Mouse (Mus musculus): ENCODE measurements around the gene Blnk.
A peak's percentile ranks its signal among the peaks of the same experiment; 100 is the strongest.

The Blnk gene

GRCm38 (mm10) chr19:40994057-40994585 is at the start of gene Blnk:
TSS of gene Blnk (minus strand) at chr19:40994535.
- DNase-seq (ENCODE audit: low read depth, low spot score) = no peak

- DNase-seq (ENCODE audit: low read depth, low spot score) = no peak
Measured at GRCm38 (mm10) chr19:41039110-41039509, 44.8 kb upstream of the Blnk start.

DNA sequence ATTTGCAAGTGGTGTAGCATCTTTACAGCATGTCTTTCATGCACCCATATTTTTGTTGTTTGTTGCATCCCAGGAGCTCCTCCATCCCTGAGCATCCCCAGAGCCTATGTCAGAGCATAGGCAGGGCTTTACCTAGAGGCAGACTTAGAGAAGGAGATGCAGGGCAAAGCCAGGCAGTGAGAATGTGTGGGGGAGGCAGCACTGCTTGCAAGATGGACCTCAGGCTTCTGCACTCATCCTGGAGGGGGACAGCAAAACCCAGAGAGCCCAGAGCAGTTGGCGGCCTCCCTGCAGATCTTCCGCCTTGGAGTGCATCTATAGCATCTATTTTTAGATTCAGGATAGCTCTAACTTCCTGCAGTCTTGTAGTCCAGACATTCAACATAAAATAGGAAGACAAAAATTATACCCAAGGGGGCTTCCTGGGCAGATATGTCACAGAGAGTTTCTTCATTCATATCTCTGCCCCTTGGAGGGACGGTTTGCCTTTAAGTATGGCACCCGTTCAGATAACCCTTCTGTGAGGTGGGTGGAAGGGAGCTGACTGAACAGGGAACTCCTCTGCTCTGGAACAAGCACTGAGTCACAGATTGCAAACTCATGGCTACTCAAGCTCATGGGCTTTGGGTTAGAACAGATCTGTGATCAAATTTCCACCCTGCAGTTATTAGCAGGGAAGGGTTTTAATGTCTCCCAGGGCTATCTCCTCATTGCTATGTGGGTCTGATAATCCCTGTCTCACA is 41.6 kb upstream of the Blnk start:
- no peak for DNase-seq (ENCODE audit: low read depth, low spot score)

GRCm38 (mm10) chr19:41031869-41032268 is 37.5 kb upstream of the Blnk start:
- no peak for DNase-seq (ENCODE audit: low read depth, low spot score)

DNA sequence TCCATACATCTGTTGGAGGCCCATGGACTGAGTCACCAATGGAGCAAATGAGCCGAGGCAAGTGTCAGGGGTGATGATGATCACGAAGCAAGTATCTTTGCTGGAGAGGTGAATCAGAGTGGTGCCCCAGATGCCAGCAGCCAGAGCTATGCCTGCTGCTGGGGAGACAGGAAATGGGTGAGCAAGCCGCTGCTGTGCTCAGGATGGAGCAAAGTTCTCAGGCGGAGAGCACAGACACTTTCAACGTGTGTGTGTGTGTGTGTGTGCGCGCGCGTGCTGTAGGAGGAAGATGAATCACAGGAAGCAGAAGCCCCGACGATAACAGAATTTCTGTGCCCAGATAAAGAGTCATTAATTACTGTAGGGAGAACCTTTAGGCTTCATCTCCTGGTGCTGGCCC is 36.7 kb upstream of the Blnk start:
- no peak for DNase-seq (ENCODE audit: low read depth, low spot score)

- DNase-seq (ENCODE audit: low read depth, low spot score) = no peak
Measured at GRCm38 (mm10) chr19:41030161-41030560, 35.8 kb upstream of the Blnk start.

GRCm38 (mm10) chr19:41029219-41029618 is 34.9 kb upstream of the Blnk start, which contains the start of gene Dntt:
TSS of gene Dntt (plus strand) at chr19:41029275.
- DNase-seq (ENCODE audit: low read depth, low spot score) = no peak

GRCm38 (mm10) chr19:41027601-41028000 is 33.3 kb upstream of the Blnk start:
- DNase-seq (ENCODE audit: low read depth, low spot score) = no peak

- DNase-seq (ENCODE audit: low read depth, low spot score) = no peak
Measured at GRCm38 (mm10) chr19:41027024-41027423, 32.7 kb upstream of the Blnk start.

DNA sequence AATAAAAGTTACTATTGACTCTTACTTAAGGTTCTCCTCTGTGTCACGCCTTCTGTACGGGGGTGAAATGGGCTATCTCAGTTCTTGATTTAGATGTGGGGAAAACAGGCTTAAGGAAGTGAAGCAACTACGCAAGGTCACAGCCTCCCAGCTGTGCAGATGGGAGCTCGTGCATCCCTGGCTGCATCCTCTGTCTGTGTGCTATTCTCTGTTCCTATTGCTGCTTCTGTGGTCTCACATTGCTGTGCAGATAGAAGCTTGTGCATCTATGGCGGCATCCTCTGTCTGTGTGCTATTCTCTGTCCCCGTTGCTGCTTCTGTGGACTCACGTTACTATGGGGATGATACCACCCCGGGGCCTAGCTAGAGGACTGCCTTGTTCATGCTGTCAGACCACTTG is 32.2 kb upstream of the Blnk start:
- DNase-seq (ENCODE audit: low read depth, low spot score) = no peak

- no peak for DNase-seq (ENCODE audit: low read depth, low spot score)
Measured at GRCm38 (mm10) chr19:41022244-41022643, 27.9 kb upstream of the Blnk start.

DNA sequence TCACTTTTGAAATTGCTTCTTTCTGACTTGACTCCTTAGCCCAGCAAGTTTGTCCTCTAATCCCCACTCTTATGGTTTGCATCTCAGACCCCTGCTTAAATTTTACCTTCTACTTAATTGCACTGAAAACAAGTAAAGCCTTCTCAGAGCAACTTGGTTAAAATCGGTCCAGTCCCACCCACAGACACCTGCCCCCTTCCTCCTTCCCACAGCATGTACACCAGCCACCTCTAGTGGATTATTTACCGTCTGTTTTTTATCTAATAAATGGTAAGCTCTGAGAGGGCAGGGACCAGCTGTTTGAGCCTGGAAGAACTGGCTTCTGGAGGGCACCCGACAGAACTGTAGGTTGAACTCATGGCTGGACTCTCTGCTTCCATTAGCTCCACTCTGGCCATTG is 26.2 kb upstream of the Blnk start:
- DNase-seq (ENCODE audit: low read depth, low spot score) = no peak

GRCm38 (mm10) chr19:41019164-41019675 is 24.9 kb upstream of the Blnk start:
- DNase-seq (ENCODE audit: low read depth, low spot score) = no peak

DNA sequence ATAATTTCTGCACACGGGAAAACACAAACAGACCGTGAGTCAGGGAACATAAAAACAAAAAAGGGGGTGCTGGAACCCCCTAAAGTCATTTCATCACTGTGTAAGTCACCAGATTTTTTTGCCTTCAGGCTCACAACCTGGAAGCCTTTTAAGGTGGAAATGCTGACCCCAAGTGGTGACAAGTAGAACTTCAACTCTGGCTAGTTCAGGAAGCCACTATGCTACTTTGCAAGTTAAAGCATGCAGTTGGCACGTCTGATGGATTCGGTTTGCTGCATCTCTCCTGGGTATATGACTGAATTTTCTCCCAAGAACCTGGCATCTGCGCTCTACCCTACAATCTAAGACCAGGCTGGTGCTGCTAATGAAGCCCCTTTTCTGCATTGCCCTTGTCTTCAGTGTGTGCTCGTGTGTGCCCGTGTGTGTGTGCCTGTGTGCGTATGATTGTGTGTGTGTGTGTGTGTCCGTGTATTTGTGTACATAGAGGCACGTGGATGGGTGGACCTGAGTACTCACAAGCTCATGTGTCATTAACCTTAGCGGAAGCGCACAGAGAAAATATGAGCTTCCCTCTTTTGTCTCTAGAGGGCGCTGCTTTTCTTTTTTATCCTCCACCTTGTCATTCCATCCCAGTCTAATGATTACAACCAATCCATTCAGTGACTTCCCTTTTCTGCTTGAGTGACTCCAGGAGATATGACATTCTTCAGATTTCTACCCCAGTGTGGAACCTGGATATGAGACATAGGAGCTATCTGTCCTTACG is 21.8 kb upstream of the Blnk start:
- DNase-seq (ENCODE audit: low read depth, low spot score) = peak; percentile 67

- DNase-seq (ENCODE audit: low read depth, low spot score) = no peak
Measured at GRCm38 (mm10) chr19:41014003-41014402, 19.7 kb upstream of the Blnk start.

GRCm38 (mm10) chr19:41013591-41013990 is 19.3 kb upstream of the Blnk start:
- DNase-seq (ENCODE audit: low read depth, low spot score) = peak; percentile 83

DNA sequence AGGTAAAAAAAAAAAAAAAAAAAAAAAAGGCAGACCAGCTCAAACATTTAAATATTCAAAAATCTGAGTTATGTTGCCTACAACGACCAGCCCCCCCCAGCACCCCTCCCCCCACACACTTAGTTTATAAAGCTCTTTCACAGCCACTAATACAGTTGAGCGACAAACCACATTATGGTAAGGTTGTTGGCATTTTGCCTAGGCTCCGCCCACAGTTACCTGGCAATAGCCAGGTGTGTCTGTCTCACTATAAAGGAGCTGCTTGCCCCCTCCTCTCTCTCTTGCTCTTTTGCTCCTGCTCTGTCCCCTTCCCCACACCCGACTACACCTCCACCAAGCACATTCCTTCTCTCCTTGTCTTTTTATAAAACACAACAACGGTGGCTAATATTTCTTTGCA is 17.3 kb upstream of the Blnk start:
- no peak for DNase-seq (ENCODE audit: low read depth, low spot score)

DNA sequence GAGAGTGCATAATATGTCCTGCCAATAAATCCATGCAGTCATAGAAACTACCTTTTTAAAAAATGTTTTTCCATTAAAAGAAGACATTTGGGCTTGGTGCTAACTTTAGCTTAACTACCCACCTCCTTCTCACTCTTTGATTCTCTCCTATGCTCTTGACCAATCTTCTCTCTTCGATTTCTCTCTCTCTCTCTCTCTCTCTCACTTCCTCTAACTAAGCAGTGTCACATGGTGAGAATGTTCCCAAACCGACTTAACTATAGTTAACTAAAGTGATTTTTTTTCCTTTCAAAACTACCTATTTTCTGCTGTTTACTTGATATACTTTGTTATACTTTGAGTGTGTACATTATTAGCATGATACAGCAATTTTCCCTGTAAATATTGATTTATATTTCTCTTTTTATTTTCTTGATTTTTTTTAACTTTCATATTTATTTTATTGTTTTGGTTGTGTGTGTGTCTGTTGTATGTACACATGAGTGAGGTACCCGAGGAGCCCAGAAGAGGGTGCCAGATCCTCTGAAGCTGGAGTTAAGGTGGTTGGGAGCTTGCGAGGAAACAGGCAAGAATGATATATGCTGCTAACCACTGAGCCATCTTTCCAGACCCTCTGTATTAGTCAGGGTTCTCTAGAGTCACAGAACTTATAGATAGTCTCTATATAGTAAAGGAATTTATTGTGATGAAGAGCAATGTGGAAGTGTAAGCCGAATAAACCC is 14.5 kb upstream of the Blnk start:
- DNase-seq (ENCODE audit: low read depth, low spot score) = no peak

DNA sequence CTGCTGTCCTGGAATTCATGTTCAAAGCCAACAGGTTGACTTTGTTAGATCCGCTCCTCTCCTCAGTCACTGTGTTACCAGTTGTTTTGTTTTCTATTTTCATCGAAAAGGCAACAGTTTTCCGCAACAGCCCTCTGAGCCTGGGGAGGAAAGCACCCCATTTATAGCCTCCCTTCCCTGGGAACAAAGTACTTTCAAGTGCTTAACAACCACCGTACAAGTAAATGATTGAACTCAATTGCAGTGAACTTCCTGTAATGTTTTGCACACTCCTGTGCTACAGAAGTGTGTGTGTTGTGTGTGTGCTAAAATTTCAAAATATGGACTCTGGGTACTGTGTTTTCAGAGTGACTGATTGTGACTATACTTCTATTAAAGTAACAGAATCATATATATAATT is 13.4 kb upstream of the Blnk start:
- DNase-seq (ENCODE audit: low read depth, low spot score) = no peak

DNA sequence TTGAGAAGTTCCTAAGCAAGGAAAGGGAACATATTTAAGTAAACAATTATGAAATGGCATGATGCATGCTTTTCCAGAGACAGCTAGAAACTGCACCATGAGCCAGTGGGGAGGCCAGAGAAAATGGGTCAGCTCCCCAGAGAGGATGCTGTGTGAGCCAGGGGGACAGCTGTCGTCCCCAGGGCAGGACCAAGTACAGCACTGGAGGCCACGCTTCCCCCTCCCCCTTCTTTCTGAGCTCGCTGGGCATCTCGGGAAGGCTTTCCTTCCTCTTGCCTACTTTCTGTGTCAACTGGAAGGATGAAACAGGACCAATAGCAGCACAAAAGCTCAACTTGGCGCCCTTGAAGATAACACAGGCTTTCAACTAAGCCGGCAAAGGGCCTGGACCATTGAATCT is 13.0 kb upstream of the Blnk start:
- no peak for DNase-seq (ENCODE audit: low read depth, low spot score)

DNA sequence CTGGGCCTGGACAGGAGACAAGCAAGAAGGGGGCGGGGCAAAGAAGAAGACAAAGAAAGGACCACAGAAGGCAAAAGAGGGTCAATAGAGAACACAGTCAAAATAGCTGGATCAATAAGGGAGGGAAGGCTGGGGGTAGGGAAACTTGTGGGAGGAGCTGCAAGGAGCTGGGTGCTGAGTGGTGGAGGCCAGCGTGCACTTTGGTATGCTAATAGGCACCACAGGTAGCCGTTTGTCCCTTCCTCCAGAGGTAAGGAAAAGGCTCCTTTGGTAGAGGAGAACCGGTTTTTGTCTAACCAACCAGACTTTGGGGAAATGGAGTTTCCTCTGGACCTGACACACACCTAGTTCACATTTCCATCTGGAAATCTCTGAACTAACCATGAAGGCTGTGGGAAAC is 12.3 kb upstream of the Blnk start:
- DNase-seq (ENCODE audit: low read depth, low spot score) = peak; percentile 49
